Mouse (Mus musculus) T-helper 1 cell (primary cell): ENCODE results near the gene A530016L24Rik.

Source experiments
- in situ Hi-C: fragments of 300-600 bp; cut with MboI, MseI; formaldehyde crosslinking; loops from one replicate; pipeline ENCODE4 v1.15.1; 2025; ENCODE audit warnings: high pct_unique_total_duplicates

A530016L24Rik gene

DNA sequence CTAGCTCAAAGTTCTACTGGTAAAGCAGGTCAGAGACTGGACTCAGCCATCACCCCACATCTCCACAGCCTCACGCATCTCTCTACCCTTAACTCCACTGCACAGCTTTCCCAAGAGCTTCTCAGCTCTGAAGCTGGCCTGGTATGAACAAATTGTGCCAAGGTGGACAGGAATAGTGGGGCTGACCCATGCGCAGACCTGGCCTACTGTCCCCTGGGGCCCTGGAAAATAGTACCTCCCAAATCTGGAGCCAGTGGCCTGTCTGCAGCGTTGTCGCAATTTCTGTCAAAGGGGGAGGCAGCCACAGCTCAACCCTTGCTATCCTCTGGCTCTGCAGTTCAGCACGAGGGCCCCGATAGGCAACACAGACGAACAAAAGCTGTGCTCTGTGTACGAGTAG, at the start of gene A530016L24Rik:
A530016L24Rik (plus strand) TSS at position 315 of the 400 bp plus-strand sequence.
- in situ Hi-C loops = no loop called here

DNA sequence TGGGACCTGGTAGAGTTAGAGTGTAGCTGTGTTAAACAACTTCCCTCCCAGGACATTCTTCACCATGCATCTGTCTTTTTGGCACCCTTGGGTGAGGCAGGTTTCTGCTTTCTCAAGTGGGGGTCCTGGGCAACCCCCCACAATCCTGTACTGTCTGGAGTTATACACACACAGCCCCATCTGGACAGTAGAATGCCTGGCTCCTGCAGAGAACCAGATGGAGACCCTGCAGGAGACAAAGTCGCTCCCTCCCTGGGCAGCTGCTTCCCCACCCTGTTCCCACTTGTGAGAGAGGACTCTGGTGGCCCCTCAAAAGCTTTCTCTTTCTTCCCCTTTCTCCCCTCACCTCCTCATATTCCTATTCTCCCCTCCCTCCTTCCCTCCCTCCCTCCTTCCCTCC, 49.3 kb upstream of the A530016L24Rik start:
- in situ Hi-C loops = no loop called here

GRCm38 (mm10) chr12:112449144-112449827, 40.0 kb upstream of the A530016L24Rik start:
- in situ Hi-C loops = no loop called here

DNA sequence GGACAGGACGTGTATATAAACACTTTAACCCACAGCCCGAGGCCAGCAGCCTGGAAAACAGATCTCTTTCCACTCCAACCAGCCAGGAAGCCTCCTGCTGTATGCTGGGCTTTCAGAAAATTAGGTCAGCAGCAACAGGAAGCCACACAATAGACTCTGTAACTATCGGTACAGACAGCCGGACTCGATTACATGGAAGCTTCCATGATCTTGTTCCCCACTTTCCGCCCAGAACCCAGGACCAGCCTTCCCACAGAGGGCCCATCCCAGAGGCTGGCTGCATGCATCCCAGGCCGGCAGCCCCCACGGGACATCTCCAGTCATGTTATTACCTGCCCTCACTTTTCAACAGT, 39.4 kb upstream of the A530016L24Rik start:
- in situ Hi-C loops = no loop called here

DNA sequence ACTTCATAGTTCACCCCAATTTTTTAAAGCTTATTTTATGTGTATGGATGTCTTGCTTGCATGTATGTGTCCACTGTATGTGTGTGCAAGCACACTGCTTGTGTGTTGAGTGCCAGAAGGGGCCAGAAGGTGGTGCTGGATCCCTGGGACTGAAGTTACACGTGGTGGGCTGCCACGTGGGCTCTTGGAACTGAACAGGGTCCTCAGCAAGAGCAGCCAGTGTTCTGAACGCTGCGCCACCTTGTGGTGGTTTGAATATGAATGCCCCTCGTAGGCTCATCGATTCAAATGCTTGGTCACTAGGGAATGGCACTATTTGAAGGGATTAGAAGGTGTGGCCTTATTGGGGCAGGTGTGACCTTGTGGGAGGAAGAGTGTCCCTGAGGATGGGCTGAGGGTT, 38.4 kb upstream of the A530016L24Rik start:
- in situ Hi-C loops = no loop called here

- in situ Hi-C loops = no loop called here
Measured at GRCm38 (mm10) chr12:112451381-112451780, 37.9 kb upstream of the A530016L24Rik start.

DNA sequence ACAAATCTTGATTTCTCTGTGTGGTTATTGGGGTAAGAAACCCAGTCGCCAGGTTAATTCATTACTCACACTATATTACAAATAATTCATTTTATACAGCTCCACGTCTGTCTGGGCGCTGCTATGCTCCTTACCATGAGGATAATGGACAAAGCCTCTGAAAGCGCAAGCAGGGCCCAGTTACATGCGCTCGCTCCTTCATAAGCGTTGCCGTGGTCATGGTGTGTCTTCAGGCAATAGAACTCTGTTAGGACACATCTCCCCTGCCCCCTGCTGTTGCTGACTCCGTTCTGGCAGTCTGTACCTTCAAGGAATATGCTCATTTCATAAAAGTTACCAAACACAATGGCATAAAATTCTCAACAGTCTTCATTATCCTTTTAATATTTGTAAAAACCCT, 37.4 kb upstream of the A530016L24Rik start:
- in situ Hi-C loops = no loop called here

DNA sequence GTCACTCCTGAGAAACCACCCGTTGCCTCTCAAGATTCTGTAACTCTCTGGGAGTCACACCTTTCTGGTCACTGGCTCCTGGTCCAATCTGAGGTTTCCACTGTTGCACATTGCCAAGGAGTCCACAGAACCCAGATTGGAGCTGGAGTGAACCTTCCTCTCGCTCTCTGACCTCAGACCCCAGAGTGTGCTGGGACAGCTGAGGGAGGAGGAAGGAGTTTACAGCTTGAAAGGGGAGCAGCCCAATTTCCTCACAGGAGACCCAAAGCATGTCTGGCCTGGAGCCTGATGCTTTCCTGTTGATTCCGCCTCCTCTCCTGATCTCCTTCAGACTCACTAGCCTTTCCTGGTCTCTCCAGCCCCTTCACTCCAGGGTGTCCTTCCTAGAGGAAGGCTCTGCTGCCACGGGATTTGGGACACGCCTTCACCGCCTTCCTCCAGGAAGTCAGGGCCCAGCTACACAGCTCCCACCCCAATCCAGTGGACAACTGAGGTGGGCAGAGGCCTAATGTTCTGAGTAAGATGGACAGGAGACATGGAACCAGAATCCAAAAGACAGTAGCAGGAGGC, 33.0 kb upstream of the A530016L24Rik start:
- in situ Hi-C loops = no loop called here

DNA sequence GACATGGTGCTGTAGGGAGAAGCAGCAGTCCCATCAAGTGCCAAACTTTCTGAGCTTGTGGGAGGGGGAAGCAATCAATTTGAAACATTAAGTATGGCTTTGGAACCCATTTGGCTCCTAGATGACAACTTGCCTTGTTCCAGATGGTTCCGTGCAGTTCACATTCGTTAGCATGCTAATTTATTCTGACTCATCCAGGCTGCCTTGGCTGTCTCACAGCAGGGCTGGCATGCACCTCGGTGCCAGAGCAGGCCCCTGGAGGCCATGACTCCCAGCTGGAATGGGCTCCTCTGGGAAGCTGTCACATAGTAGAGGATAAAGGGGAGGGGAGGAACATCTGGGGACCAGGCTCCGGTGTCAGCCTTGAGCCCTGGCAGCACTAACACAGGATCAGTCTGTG, 31.4 kb upstream of the A530016L24Rik start:
- in situ Hi-C loops = no loop called here

DNA sequence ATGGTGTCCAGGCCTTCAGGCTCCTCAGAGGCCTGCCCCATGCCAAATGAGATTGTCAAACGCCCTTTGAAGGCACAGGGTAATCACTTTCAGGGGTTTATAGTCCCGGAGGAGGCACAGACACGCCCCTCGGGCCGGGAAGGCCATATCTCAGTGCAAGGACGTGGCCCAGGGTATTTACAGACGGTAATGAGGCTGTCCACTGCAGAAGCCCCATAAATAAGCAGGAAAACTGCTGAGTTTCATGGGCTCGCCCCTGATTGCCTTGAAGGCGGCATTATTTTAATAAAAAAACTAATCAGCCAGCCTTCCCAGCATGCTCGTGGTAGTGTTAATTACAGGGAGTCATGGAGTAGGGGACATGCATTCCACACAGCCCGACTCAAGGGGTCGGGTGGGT, 26.8 kb upstream of the A530016L24Rik start:
- in situ Hi-C loops = loop anchor here (10.0 kb wide), 1 partner anchor 318 kb away; the partner anchor contains the start of gene Kif26a

GRCm38 (mm10) chr12:112463209-112463608, 26.0 kb upstream of the A530016L24Rik start:
- in situ Hi-C loops = loop anchor here (10.0 kb wide), 1 partner anchor 318 kb away; the partner anchor contains the start of gene Kif26a

- in situ Hi-C loops = loop anchor here (10.0 kb wide), 1 partner anchor 319 kb away; the partner anchor contains the start of gene Kif26a
Measured at GRCm38 (mm10) chr12:112463750-112464444, 25.4 kb upstream of the A530016L24Rik start.

DNA sequence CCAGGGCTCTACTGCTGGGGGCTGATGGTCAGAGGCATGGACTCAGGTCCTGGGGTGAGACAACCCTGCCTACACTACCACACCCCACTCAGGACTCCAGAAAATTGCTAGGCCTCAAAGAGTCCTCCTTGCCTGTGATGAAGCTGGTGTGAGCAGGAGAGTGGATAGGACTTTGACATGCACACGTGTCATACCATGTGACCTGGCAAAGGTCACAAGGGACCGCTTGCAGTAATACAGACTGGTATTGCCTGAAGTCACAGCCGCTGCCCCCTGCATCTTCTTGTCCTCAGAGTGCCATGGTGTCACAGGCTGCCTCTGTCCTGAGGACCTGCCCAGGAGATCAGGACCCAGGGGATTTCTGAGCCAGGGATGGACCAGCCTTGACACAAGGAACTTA, 24.7 kb upstream of the A530016L24Rik start:
- in situ Hi-C loops = loop anchor here (10.0 kb wide), 1 partner anchor 320 kb away; the partner anchor contains the start of gene Kif26a

- in situ Hi-C loops = loop anchor here (10.0 kb wide), 1 partner anchor 321 kb away; the partner anchor contains the start of gene Kif26a
Measured at GRCm38 (mm10) chr12:112465928-112466327, 23.3 kb upstream of the A530016L24Rik start.

GRCm38 (mm10) chr12:112467387-112467786, 21.9 kb upstream of the A530016L24Rik start:
- in situ Hi-C loops = loop anchor here (10.0 kb wide), 1 partner anchor 323 kb away; the partner anchor contains the start of gene Kif26a

- in situ Hi-C loops = loop anchor here (10.0 kb wide), 1 partner anchor 325 kb away; the partner anchor contains the start of gene Kif26a
Measured at GRCm38 (mm10) chr12:112469393-112469792, 19.9 kb upstream of the A530016L24Rik start.

GRCm38 (mm10) chr12:112470216-112470615, 19.0 kb upstream of the A530016L24Rik start:
- in situ Hi-C loops = no loop called here

GRCm38 (mm10) chr12:112473777-112474176, 15.5 kb upstream of the A530016L24Rik start:
- in situ Hi-C loops = no loop called here

DNA sequence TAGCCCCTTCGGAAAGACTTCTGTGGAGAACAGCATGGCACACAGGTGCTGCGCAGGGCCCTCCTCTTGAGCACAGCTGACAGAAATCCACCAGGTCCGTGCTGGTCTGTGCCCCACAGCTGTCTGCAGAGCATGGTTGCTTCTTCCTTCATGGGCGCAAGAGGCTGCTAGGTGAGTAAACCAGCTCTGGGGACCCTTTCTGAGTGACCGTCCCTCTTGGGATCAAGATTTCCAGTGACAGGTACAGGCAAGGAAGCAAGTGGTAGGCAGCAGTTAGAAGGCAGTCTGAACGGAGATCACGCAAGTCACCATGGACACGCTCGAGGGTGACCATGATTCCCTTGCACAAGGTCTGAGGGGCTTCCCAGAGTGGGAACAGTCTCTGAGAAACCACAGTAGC, 287 bp downstream of the A530016L24Rik start:
- in situ Hi-C loops = no loop called here

GRCm38 (mm10) chr12:112490444-112490939, 1.2 kb downstream of the A530016L24Rik start:
- in situ Hi-C loops = no loop called here

DNA sequence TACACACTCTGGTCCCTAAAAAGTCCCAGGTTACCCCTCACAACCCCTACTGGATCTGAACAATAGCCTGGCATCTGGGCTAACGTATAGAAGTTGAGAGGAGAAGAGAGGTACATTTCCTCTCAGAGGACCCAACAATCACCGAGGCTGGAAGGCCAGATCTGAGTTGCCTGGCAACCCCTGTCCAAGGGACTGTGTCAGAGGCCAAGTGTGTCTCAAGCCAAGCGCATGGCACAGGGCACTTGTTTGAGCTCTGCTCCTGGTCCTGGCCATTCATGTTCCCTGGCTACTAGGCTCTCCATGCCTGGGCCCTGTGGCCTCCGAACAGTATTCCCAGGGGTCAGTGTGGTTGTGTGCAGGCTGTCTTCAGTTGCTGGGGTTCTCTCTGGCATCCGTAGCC, 6.9 kb downstream of the A530016L24Rik start:
- in situ Hi-C loops = no loop called here

DNA sequence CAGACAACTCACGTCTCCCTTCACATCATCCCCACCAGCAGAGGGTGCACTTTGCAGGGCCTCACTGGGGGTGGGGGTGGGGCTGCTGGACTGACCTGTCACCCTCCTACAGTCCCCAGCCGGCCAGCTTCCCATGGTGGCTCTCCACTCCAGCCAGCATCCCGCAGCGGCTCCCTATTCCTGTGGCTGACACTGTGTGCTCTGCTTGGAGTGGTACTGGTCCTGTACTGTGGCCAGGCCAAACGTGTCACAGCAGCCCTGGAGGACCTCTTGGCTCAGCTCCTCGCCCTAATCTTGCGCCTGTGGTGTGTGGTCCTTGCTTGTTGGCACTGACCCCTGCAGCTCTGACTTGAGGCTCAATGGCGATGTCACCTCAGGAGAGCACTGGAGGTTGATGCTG, 8.5 kb downstream of the A530016L24Rik start:
- in situ Hi-C loops = no loop called here
